Mouse (Mus musculus) brain, embryonic 18.5 days (tissue): Measurements from ENCODE around the gene Olfm1.

Source experiments
- DNase-seq: peaks from one replicate; pipeline ENCODE4 v3.0.0-alpha.2; 2012; ENCODE audit warnings: low read depth, low spot score

Olfm1 gene

GRCm38 (mm10) chr2:28235129-28235528, 42.3 kb downstream of the Olfm1 start:
- no peak for DNase-seq

GRCm38 (mm10) chr2:28236447-28236846, 43.7 kb downstream of the Olfm1 start:
- DNase-seq: no peak

DNA sequence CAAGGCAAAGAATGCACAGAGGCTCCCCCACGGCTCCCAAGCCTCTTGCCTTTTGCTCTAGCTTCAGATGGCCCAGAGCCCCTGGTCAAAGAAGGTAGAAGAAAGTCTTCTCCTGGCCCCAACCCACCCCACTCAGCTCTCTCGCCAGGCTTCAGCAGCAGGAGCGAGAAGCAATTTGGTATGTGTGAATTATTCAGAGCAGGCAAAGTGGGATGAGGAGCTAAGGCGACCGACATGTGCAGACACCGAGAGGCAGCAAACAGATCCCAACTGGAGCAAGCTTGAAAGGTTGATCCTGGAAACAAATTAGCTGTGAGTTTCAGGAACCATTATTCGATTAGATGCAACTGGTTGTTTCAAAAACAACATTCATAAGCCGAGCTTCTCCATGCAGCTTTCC, 46.8 kb downstream of the Olfm1 start:
- DNase-seq: no peak

- DNase-seq: no peak
Observed at GRCm38 (mm10) chr2:28240920-28241319, 48.1 kb downstream of the Olfm1 start.

- DNase-seq: no peak
Observed at GRCm38 (mm10) chr2:28241520-28242221, 48.9 kb downstream of the Olfm1 start.

DNA sequence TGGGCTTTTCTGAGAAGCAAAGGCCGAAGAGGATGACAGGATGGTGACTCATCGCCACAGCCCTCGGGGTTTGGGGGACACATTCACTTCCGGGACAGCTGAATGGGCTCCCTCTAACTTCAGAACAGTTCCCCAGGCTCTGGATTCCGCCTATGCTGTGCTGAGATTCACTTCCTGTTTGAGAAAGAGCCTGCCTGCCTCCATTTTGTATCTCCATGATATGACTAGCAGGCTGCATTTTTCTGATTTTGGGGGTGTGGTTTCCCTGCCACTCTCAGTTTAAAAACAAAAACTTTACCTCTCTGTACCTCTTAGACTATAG, 49.4 kb downstream of the Olfm1 start:
- DNase-seq: no peak

DNA sequence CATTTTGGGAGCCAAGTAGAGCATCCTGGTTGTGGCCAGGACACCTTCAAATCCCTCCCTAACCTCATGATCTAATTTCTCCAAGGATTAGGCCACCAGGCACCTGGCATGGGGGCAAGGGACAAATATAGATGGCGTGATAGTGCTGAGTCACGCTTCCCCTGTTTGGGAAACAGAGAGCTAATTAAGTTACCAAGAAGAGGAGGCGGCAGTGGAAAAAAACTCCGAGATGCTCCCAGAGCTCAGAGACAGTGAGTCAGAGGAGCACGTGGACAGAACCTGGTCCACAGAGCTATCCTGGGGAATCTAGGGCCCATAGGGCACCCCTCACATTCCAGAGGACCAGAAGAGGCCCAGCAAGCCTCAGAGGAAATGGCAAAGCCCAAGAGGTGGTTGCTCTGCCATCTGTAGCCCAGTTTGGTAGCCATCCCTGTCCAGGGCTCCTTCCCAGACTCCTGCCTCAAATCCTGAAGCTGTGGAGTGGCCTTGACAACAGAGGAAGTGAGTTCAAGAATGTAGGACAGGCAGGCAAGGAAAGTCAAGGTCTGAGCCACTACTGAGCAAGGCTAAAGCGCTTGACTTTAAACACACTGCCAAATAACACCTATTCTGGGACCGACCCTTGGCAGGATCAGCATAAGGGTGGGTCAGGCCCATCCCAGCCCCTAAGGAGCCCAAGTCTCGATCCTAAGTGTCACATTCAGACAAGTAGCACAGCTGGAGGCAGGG, 52.0 kb downstream of the Olfm1 start:
- no peak for DNase-seq

GRCm38 (mm10) chr2:28246110-28246653, 53.4 kb downstream of the Olfm1 start:
- no peak for DNase-seq

DNA sequence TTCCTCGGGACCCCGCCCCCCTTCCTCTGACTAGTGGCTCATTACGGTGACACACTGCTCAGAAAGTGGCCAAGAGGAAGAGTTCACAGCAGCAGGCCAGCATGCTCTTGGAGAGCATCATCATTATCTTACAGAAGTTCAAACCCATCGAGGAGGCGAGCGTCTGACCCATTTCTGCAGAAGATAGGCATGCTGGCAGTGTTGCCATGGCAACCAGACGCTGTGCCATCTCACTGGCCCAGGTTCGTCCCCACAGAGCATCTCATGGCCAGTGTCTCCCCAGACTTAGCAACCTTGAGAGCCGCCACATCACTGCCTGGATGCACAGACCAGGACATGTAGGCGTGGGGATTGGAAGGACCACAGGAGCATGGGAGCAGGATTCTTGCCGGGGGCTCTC, 54.3 kb downstream of the Olfm1 start:
- DNase-seq: no peak

GRCm38 (mm10) chr2:28252554-28252953, 59.8 kb downstream of the Olfm1 start:
- no peak for DNase-seq

- no peak for DNase-seq
Observed at GRCm38 (mm10) chr2:28256029-28256428, 63.2 kb downstream of the Olfm1 start.

DNA sequence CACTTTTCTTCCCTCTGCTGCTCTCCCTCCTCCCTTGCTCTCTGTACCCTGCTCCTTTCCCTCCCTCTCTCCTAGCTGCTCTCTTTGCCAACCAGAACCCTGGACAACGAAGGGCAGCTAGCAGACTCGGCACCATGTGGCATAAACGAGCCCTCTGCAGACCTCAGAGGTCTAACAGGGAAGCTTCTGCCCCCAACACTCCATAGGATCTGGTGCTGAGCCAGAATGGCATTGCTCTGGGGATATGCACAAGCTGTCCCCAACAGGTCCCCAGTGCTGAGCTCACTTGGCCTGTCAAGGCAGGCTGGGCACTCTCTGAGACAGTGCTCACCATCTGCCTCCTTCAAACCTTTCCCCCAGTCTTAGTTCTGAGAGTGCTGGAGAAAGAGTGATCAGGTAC, 68.6 kb downstream of the Olfm1 start:
- DNase-seq: no peak

DNA sequence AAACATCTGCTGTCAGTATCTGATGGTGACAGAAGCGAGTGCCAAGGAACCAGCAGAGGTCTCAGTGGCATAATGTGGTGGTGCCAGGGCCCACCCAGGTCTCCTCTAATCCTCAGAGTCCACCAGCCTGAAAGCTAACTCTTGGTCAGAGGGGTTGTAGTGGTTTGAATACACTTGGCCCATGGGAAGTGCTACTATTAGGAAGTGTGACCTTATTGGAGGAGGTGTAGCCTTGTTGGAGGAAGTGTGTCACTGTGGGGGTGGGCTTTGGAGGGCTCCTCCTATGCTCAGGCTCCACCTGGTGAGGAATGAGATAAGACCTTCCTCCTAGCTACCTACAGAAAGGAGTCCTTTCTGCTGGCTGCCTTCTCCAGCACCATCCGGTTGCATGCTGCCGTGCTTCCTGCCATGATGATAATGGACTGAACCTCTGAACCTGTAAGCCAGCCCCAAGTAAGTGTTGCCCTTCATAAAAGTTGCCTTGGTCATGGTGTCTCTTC, 75.0 kb downstream of the Olfm1 start:
- no peak for DNase-seq

DNA sequence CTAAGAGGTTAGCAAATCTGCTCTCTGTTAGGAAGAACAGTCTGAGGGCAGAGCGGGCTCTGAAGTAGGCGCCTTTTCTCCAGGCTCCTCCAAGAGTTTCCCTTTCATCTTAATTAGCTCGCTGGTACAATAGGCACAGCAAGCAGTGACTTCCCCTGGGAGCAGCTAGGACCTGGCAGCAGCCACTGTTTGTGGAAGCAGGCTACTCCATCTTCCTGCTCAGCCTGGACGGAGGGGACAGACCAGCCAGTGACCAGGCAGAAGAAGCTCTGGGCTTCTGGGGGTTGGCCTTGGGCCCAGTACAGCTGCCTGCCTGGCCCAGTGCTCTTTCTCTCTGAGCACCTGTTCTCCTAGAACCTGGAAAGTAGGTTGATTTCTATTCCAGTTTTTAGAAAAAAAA, 77.8 kb downstream of the Olfm1 start:
- no peak for DNase-seq

DNA sequence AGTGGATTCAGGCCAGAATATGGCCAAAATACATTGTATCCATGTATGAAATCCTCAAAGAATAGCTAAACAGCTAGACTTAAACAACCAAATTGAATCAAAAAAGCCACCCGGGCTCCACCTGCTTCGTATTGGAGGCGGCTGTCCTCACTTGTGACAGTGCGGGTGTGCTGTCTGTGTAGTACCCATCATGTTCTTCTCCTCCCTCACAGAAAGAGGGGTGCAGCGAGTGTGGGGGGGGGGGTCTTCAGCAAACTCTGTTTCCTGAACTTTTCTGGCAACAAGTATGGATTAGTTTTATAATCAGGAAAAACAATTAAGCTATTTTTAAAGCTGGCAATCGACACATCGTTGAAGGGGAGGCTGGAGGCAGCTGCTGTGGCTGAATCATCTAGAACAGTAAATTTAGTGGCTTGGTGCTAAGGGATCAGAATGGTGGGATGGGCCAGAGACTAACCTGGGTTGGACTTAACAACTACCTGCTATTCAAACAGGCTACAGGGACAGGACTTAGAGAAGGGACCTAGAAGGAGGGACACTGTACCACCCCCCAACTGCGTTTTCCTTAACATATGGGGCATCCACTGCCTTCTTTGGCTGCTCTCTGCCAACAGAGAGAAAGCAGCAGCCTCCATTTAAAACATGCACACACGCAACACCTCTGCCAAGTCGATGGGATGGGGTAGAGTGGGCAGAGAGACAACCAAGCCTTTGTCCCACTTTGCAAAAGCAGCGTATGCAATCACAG, 79.6 kb downstream of the Olfm1 start:
- no peak for DNase-seq

DNA sequence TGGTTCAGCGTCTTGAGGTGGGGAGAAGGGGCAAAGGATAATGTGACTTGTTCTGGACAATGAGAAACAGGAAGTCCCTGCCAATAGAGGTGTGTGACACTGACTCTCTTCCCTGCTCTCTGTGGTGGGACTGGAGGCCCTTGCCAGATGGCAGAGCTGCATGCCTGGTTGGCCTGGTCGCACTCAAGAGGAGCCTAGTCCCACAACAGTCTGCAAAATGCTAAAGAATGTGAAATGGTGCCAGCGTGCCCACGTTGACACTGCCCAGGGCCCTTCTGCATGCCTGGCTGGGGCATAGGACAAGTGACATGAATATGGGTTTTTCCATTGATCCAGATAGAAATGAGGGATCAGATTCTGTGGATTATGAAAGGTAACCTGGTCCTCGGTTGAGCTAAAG, 81.2 kb downstream of the Olfm1 start:
- DNase-seq: no peak

DNA sequence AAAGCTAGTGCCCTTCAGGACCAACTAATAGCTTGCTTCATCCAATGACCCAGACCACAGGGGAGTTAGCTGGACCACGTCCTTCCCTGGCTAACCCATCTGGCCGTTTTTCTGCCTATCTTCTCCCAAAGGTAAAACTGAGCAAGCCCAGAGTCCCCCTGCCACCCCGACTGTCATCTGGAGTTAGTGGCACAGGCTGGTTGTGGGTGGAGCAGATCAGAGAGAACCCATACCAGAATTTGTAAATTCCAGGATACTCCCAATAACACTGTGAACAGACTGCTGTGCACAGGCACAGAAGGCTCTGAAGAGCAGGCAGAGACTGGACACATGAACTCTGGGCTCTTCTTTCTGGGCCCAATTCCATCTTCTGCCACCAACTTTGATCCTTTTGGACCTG, 82.6 kb downstream of the Olfm1 start:
- DNase-seq: no peak

GRCm38 (mm10) chr2:28278150-28278549, 85.4 kb downstream of the Olfm1 start:
- DNase-seq: no peak

DNA sequence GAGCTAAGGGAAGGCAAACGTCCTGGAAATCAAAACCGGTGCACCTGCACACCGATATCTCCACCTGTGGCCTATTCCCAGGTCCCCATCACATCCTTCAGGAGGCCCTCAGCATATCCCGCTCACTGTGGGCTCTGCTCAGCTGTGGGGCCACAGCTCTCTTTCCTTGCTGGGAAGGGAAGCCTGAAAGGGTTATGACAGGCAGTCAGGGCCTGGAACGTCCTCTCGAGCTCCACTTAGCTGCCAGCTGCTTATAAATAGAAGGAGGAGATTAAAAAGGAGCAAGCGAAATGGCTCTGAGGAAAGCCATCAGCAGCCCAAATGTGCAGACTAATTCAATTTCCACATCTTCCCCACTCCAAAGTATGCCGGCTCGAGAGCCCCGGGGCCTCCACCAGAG, 86.1 kb downstream of the Olfm1 start:
- no peak for DNase-seq
